Mouse (Mus musculus): ENCODE measurements around the gene Gm10840.
"Not testable (repeated sequence)": the region's sequence is repeated elsewhere in the genome, so short reads cannot be mapped to it uniquely, and the experiment has no call there.

Gm10840 gene

DNA sequence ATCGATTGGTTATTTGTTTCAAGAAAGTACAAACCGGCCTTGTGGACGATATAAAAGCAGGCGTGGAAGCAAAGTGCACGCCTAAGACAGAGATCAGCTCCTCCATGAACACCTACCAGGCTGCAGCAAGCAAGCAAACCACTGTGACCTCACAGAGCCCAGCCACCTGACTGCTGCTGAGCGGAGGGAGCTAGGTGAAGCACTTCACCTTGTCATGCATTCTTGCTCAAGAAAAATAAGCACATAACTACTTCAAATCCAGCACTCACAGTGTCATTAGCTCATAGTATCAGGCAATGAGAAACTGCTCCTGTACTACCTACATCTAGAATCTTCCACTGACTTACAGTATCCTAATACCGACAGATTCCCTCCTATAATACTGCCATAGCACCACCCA lies 39.3 kb downstream of the Gm10840 start:
- not testable (repeated sequence) for DNase-seq

DNA sequence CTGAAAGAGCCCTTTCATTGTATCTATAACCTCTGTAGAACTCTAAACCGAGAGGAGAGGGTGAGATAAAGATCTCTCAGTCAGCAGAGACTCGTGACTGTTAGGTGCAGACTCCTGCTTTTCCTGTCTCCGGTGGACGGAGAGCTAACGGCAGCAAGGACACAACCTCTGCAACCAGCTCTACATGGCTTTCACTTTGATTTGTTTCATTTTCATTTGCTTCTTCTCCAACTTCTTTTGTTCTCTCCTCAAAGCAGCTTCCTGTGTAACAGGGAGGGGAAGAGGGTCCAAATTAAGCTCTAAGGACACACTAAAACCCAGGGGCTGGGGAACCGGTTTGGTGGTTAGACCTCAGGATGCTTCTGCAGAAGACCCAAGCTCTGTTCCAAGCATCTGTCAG lies 40.1 kb downstream of the Gm10840 start:
- no peak for DNase-seq

DNA sequence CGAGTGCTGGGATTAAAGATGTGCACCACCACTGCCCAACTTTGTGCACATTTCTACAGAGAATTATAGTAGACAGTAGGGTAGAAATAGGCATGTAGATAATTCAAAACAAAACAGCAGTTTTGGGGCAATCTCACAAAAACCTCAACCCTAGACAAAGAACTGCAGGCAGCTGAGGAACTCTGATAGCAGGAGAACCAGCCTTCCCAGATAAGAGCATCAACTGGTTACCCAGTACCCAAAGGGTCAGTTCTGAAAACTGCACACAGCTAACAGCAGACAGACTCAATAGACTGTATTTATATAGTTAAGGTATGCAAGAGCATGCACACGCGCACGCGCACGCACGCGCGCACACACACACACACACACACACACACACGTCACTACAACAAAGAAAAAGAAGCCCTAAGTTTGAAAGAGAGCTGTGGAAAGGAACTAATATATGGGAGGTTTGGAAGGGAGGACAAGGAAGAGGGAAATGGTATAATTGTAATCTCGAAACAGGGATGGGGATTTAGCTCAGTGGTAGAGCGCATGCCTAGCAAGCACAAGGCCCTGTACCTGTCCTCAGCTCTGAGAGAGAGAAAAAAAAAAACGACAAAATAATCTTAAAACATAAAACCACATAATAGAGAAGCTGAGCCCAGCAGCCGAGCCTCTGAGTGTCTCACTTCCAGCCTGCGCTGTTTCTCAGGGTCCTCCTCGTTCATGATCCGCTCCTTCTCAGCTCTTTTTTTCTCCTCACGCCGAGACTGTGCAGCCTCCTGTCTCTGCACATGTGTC lies 40.9 kb downstream of the Gm10840 start:
- no peak for DNase-seq

DNA sequence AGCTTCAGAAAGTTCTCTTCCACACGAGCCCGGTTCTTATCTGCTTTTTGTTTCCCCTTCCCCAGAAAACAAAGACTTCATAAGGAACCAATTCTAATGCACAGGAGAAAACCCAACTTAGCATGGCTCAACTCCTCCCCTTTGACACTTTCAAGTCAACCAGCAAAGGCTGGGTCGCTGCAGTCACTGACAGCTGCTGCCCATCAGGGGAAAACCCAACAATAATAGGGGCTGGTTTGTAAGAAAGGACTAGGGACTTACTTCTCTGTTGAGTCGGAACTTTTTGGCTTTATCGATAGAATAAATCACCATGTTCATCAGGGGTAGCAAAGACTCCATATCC lies 41.4 kb downstream of the Gm10840 start, which contains the start of gene Strada:
Strada (minus strand) TSS at position 46 of the 343 bp plus-strand sequence.
- DNase-seq = no peak
